Mouse (Mus musculus) small intestine, adult 2 months (tissue): ENCODE data around the gene Cdk12.

Experiments used
- CTCF ChIP-seq: fragments of 200-500 bp; IDR thresholded peaks from 2 replicates; pipeline ENCODE4 v1.5.1; 2012; ENCODE audit warnings: low read depth, mild to moderate bottlenecking, control low read depth, inconsistent platforms, low read length, moderate library complexity, mixed read lengths; ENCODE audit not compliant: insufficient replicate concordance, insufficient read length; ENCODE audit errors: extremely low read depth
- POLR2A ChIP-seq: fragments of 200-500 bp; IDR thresholded peaks from 2 replicates; pipeline ENCODE4 v1.6.1; 2012; ENCODE audit warnings: low read depth, mild to moderate bottlenecking, control low read depth, inconsistent platforms, low read length, moderate library complexity

GRCm38 (mm10) chr11:98265039-98265438, 62.2 kb downstream of the Cdk12 start:
- TF ChIP-seq CTCF (peak; percentile 76; the same call in 1 of the 2 replicates), POLR2A (no peak)
